Mouse (Mus musculus) thymus, postnatal 14 days (tissue): ENCODE results near the gene Sema4a.

Source experiments
- DNase-seq: peaks from one replicate; pipeline ENCODE4 v3.0.0; 2021

Sema4a gene

DNA sequence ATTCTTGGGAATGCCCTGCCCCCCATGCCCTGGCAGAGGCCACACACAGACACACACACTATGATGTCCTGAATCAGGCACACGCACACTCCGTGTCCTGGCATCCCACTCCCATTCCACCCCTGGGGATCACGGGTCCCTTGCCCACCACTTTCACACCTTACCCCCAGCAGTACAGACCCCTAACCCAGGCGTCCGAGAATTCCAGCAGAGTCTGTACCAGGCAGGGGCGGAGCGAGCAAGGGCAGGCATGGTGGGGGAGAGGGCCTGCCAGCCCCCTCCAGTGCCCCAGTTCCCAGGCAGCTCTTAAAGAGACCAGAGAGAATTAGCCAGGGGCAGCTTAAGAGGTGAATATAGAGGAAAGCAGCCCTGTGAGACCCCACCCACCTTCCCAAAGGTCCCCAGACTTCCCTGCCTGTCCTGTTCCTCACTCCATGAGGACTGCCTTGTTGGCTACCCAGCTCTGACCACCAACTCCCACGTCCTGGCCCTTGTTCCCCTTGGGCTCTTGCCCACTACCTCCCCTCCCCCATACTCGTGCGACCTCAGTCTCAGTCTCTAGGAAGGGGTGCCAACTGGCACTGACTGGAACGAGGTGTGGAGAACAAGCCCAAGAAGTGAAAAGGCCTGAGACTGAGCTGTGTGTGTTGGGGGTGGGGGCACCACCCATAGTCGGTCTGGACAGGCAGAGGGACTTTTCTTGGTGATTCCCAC, at the start of gene Sema4a:
Sema4a (minus strand) TSS at position 200 of the 714 bp plus-strand sequence.
- no peak for DNase-seq

GRCm38 (mm10) chr3:88509692-88510420, 48.9 kb upstream of the Sema4a start, which contains the start of gene Lmna:
Lmna (minus strand) TSS chr3:88509956.
- DNase-seq, result peak; percentile 96

GRCm38 (mm10) chr3:88509250-88509649, 48.3 kb upstream of the Sema4a start:
- peak; percentile 53 for DNase-seq

DNA sequence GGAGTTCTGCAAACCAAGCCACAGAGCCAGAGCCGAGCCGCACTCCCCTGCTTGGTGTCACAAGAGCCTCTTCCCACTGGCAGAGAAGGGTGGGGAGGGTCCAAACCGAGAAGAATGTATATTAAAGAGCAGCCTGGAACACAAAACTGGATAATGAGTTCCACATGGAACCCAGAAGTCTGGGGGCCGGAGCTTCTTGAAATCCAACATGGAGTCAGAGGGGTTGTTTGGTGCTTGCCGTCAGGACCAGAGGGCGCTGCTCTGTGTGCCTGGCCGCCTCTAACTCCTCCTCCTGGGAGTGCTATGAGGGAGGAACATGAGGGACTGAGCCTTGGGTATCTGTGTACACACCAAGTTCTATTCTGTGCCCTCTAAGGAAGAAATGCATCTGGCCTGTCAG, 44.8 kb upstream of the Sema4a start:
- no peak for DNase-seq

- no peak for DNase-seq
Observed at GRCm38 (mm10) chr3:88505081-88505480, 44.1 kb upstream of the Sema4a start.

DNA sequence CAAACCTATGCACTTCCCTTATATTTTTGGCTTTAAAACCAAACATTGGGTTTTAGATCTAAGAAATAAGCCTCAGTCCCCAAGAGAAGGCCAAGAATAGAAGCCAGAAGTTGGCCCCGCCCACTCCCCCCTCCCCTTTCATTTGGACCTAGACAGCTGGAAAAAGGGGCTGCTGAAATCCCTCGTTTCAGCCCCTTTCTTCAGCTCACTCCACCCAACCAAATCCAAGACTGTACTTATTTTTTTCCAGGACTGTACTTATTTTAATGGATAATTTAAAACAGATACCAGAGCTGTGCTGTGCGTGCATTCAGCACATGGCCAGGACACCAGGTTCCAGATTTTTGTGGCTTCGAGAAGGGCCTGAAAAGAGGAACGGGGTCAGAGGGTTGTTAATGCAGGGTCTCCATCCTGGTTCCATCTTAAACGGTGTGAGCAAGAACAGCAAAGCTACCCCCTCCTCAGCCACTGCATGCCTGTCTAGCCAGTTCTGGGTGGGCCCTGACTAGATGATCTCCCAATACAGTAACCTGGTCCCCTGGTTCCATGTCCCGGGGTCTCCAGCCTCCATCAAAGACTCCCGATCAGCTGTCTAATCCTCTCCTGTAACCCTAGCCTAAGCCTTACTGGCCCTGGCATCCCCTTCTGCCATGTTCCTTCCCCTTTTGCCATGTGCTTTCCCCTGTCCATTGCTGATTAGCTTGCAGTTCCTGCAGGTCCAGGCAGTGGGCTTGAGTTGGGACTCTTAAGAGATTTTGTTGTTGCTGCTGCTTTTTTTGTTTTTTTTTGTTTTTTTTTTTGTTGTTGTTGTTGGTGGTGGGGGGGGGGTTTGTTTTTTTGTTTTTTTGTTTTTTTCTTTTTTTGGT, 43.1 kb upstream of the Sema4a start:
- DNase-seq, result no peak

DNA sequence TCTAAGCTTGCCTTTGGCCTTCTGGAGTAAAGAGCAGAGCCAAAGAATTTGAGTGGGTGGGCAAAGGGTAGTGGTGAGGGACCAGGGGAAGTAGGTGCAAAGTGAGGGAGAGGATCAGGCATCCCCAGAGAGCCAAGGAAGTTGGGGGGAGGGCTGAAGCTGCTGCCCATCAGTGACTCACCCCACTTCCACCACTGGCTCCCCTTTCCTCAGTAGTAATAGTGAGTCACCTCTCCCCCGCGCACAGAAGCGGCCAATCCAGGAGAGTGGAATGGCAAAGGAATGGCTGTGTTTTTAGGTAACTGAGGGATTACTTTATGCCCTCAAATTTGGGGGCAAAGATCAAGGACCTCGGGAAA, 42.5 kb upstream of the Sema4a start:
- no peak for DNase-seq

- peak; percentile 54 for DNase-seq
Observed at GRCm38 (mm10) chr3:88502641-88503504, 41.9 kb upstream of the Sema4a start.

GRCm38 (mm10) chr3:88502031-88502571, 41.1 kb upstream of the Sema4a start:
- no peak for DNase-seq

GRCm38 (mm10) chr3:88501366-88502030, 40.5 kb upstream of the Sema4a start:
- DNase-seq, result no peak

- DNase-seq, result no peak
Observed at GRCm38 (mm10) chr3:88500655-88501365, 39.8 kb upstream of the Sema4a start.

GRCm38 (mm10) chr3:88500087-88500486, 39.1 kb upstream of the Sema4a start:
- DNase-seq, result no peak

DNA sequence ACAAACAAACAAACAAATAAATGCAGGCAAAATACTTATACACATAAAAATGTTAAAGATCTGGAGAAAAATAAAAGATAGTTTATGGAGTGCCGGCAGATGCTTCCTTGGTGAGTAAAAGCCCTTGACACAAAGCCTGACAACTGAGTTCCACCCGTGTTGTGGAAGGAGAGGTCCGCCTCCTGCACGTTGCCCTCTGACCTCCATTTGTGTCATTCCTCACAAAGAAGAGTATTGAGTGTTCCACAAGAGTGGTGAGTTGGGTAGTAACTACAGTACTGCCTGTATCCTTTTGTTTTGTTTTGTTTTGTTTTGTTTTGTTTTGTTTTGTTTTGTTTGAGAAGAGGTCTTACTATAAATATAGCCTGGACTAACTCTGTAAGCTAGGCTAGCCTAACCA, 38.6 kb upstream of the Sema4a start:
- no peak for DNase-seq

DNA sequence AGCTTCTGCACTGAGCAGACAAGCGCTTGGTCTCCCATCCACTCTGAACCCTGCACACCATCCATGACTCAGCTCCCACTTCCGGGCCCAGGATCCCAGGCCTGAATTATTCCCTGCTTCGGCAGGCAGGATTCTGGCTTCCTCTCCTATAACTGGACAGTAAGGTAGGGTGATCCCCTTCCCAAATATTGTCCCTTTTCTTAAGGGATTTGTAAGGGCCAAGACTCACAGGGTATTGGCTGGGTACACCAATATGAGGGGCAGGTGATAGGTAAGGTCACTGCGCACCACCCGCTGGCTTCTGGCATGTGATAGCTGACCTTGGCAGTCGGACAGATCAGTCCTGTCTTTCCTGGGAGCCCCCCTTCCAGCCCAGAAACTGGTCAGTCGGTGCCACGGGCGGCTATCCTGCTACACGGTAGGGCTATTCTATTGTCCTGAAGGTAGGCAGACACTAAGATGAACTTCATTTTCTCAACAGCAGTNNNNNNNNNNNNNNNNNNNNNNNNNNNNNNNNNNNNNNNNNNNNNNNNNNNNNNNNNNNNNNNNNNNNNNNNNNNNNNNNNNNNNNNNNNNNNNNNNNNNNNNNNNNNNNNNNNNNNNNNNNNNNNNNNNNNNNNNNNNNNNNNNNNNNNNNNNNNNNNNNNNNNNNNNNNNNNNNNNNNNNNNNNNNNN, 34.9 kb upstream of the Sema4a start:
- DNase-seq, result no peak

- DNase-seq, result no peak
Observed at GRCm38 (mm10) chr3:88494836-88495628, 34.0 kb upstream of the Sema4a start.

GRCm38 (mm10) chr3:88493706-88494582, 33.0 kb upstream of the Sema4a start:
- DNase-seq, result no peak

- DNase-seq, result no peak
Observed at GRCm38 (mm10) chr3:88487396-88487795, 26.4 kb upstream of the Sema4a start.

DNA sequence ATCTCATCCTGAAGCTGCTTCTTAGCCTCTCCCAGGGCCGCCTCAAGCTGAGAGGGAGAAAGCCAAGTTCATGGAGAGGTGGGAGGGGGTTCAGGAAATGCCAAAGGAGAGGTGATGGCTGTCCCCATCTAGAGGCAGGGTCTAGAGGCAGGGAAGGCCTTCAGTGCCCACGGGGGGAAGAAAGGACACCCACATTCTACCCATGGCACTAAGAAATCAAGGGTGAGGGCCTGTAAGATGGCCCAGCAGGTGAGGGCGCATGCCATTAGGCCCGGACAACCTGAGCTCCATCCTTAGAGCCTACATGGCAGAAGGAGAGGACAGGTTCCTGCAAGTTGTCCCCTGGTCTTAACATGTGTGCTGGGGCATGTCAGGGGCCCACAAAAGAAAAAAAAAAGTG, 25.9 kb upstream of the Sema4a start:
- DNase-seq, result no peak
